Mouse (Mus musculus): ENCODE measurements at regions not wholly inside any gene's neighbourhood (a gene's known extent, or its start where the extent isn't known, plus 50 kb on each side); places are given as distances from the start of the nearest gene placed in this dataset.
A peak's percentile ranks its signal among the peaks of the same experiment; 100 is the strongest.
"Not testable (repeated sequence)": the region's sequence is repeated elsewhere in the genome, so short reads cannot be mapped to it uniquely, and the experiment has no call there.

- Histone ChIP-seq H3K27ac (no peak overlapping the region), H3K9ac (no peak overlapping the region), H3K4me2 (replicated peaks) (no peak overlapping the region), H3K4me3 (no peak overlapping the region), H3K27me3 (no peaks in the 10 kb centered on the region), H3K9me3 (replicated peaks) (no peaks in the 10 kb centered on the region), H3K36me3 (no peaks in the 10 kb centered on the region), H3K4me1 (no peaks in the 10 kb centered on the region)
- 75% methylated on average over 2 of the region's 2 CpGs for WGBS
- ATAC-seq (ENCODE audit: low FRiP score) = no peak
Measured at GRCm38 (mm10) chr10:10116442-10116841, 215.6 kb upstream of the Stxbp5 start.

- ATAC-seq (ENCODE audit: low FRiP score) = no peak
- H3K36me3 ChIP-seq = no peaks in the 10 kb centered on the region
- no peak overlapping the region for H3K27ac ChIP-seq
- H3K27me3 ChIP-seq = no peaks in the 10 kb centered on the region
- no peak overlapping the region for H3K4me2 ChIP-seq (replicated peaks)
- no peaks in the 10 kb centered on the region for H3K4me1 ChIP-seq
- H3K9ac ChIP-seq = no peak overlapping the region
- no peaks in the 10 kb centered on the region for H3K9me3 ChIP-seq (replicated peaks)
- H3K4me3 ChIP-seq = no peak overlapping the region
Measured at GRCm38 (mm10) chr10:10113256-10113655, 212.4 kb upstream of the Stxbp5 start.

- no peaks in the 10 kb centered on the region for H3K27me3 ChIP-seq
- H3K4me2 ChIP-seq (replicated peaks) = no peak overlapping the region
- H3K36me3 ChIP-seq = no peaks in the 10 kb centered on the region
- H3K9ac ChIP-seq = no peak overlapping the region
- 95% methylated on average over 4 of the region's 4 CpGs for WGBS
- no peaks in the 10 kb centered on the region for H3K4me1 ChIP-seq
- H3K4me3 ChIP-seq = no peak overlapping the region
- ATAC-seq (ENCODE audit: low FRiP score) = no peak
- no peaks in the 10 kb centered on the region for H3K9me3 ChIP-seq (replicated peaks)
- no peak overlapping the region for H3K27ac ChIP-seq
Measured at GRCm38 (mm10) chr10:10111055-10111454, 210.2 kb upstream of the Stxbp5 start.

GRCm38 (mm10) chr10:10109867-10110266 is 209.0 kb upstream of the Stxbp5 start:
- no peak overlapping the region for H3K4me2 ChIP-seq (replicated peaks)
- ATAC-seq (ENCODE audit: low FRiP score) = no peak
- H3K27ac ChIP-seq = no peak overlapping the region
- no peaks in the 10 kb centered on the region for H3K4me1 ChIP-seq
- no peaks in the 10 kb centered on the region for H3K36me3 ChIP-seq
- H3K9me3 ChIP-seq (replicated peaks) = no peaks in the 10 kb centered on the region
- 79% methylated on average over 8 of the region's 8 CpGs for WGBS
- H3K4me3 ChIP-seq = no peak overlapping the region
- H3K27me3 ChIP-seq = no peaks in the 10 kb centered on the region
- no peak overlapping the region for H3K9ac ChIP-seq

GRCm38 (mm10) chr10:10107123-10107525 is 206.2 kb upstream of the Stxbp5 start:
- ATAC-seq (ENCODE audit: low FRiP score) = peak; percentile 52; the same call in 1 of the 2 replicates
- WGBS = 50% methylated on average over 3 of the region's 3 CpGs

GRCm38 (mm10) chr10:10106646-10107045 is 205.8 kb upstream of the Stxbp5 start:
- Histone ChIP-seq H3K27me3 (no peaks in the 10 kb centered on the region), H3K4me1 (no peaks in the 10 kb centered on the region), H3K4me2 (replicated peaks) (no peak overlapping the region), H3K9me3 (replicated peaks) (no peaks in the 10 kb centered on the region), H3K27ac (no peak overlapping the region), H3K4me3 (no peak overlapping the region), H3K9ac (no peak overlapping the region), H3K36me3 (no peaks in the 10 kb centered on the region)
- ATAC-seq (ENCODE audit: low FRiP score) = no peak
- 72% methylated on average over 1 of the region's 1 CpGs for WGBS

More at GRCm38 (mm10) chr10:10107123-10107525, 206.2 kb upstream of the Stxbp5 start:
- Histone ChIP-seq H3K4me1 (no peaks in the 10 kb centered on the region), H3K27ac (no peak overlapping the region), H3K4me3 (no peak overlapping the region), H3K27me3 (no peaks in the 10 kb centered on the region), H3K9me3 (replicated peaks) (no peaks in the 10 kb centered on the region), H3K9ac (no peak overlapping the region), H3K36me3 (no peaks in the 10 kb centered on the region), H3K4me2 (replicated peaks) (no peak overlapping the region)

GRCm38 (mm10) chr10:10101641-10102040 is 200.8 kb upstream of the Stxbp5 start:
- Histone ChIP-seq H3K4me2 (replicated peaks) (no peak overlapping the region), H3K9me3 (replicated peaks) (no peaks in the 10 kb centered on the region), H3K4me3 (no peak overlapping the region), H3K36me3 (no peaks in the 10 kb centered on the region), H3K4me1 (no peaks in the 10 kb centered on the region), H3K9ac (no peak overlapping the region), H3K27me3 (no peaks in the 10 kb centered on the region), H3K27ac (no peak overlapping the region)
- WGBS = 84% methylated on average over 2 of the region's 2 CpGs
- ATAC-seq (ENCODE audit: low FRiP score) = no peak

- no peak overlapping the region for H3K4me2 ChIP-seq (replicated peaks)
- ATAC-seq (ENCODE audit: low FRiP score) = no peak
- no peaks in the 10 kb centered on the region for H3K36me3 ChIP-seq
- no peak overlapping the region for H3K4me3 ChIP-seq
- 89% methylated on average over 1 of the region's 1 CpGs for WGBS
- H3K27me3 ChIP-seq = no peaks in the 10 kb centered on the region
- H3K9me3 ChIP-seq (replicated peaks) = no peaks in the 10 kb centered on the region
- no peak overlapping the region for H3K9ac ChIP-seq
- no peak overlapping the region for H3K27ac ChIP-seq
- no peaks in the 10 kb centered on the region for H3K4me1 ChIP-seq
Measured at GRCm38 (mm10) chr10:10098521-10098920, 197.6 kb upstream of the Stxbp5 start.

GRCm38 (mm10) chr10:10094113-10094512 is 193.2 kb upstream of the Stxbp5 start:
- no peaks in the 10 kb centered on the region for H3K9me3 ChIP-seq (replicated peaks)
- H3K27me3 ChIP-seq = no peaks in the 10 kb centered on the region
- WGBS = 93% methylated on average over 1 of the region's 1 CpGs
- no peak overlapping the region for H3K4me2 ChIP-seq (replicated peaks)
- H3K9ac ChIP-seq = no peak overlapping the region
- ATAC-seq (ENCODE audit: low FRiP score) = no peak
- H3K36me3 ChIP-seq = no peaks in the 10 kb centered on the region
- no peak overlapping the region for H3K4me3 ChIP-seq
- H3K27ac ChIP-seq = no peak overlapping the region
- no peaks in the 10 kb centered on the region for H3K4me1 ChIP-seq

- Histone ChIP-seq H3K36me3 (no peaks in the 10 kb centered on the region), H3K4me2 (replicated peaks) (no peak overlapping the region), H3K9ac (no peak overlapping the region), H3K9me3 (replicated peaks) (no peaks in the 10 kb centered on the region), H3K27ac (no peak overlapping the region), H3K4me3 (no peak overlapping the region), H3K4me1 (no peaks in the 10 kb centered on the region), H3K27me3 (no peaks in the 10 kb centered on the region)
- WGBS = 75% methylated on average over 2 of the region's 2 CpGs
- no peak for ATAC-seq (ENCODE audit: low FRiP score)
Measured at GRCm38 (mm10) chr10:10093713-10094112, 192.8 kb upstream of the Stxbp5 start.

- Histone ChIP-seq H3K4me3 (no peak overlapping the region), H3K4me2 (replicated peaks) (no peak overlapping the region), H3K27me3 (no peaks in the 10 kb centered on the region), H3K4me1 (no peaks in the 10 kb centered on the region), H3K9me3 (replicated peaks) (no peaks in the 10 kb centered on the region), H3K27ac (no peak overlapping the region), H3K36me3 (no peaks in the 10 kb centered on the region), H3K9ac (no peak overlapping the region)
- 85% methylated on average over 4 of the region's 4 CpGs for WGBS
- no peak for ATAC-seq (ENCODE audit: low FRiP score)
Measured at GRCm38 (mm10) chr10:10085934-10086333, 185.1 kb upstream of the Stxbp5 start.

- no peaks in the 10 kb centered on the region for H3K9me3 ChIP-seq (replicated peaks)
- no peak overlapping the region for H3K4me2 ChIP-seq (replicated peaks)
- H3K27ac ChIP-seq = no peak overlapping the region
- no peaks in the 10 kb centered on the region for H3K36me3 ChIP-seq
- no peak overlapping the region for H3K9ac ChIP-seq
- no peak overlapping the region for H3K4me3 ChIP-seq
- ATAC-seq (ENCODE audit: low FRiP score) = no peak
- no peaks in the 10 kb centered on the region for H3K4me1 ChIP-seq
- H3K27me3 ChIP-seq = no peaks in the 10 kb centered on the region
Measured at GRCm38 (mm10) chr10:10070146-10070545, 169.3 kb upstream of the Stxbp5 start.

GRCm38 (mm10) chr10:10069704-10070103 is 168.8 kb upstream of the Stxbp5 start:
- H3K9ac ChIP-seq; H3K27ac ChIP-seq; H3K36me3 ChIP-seq; ATAC-seq (ENCODE audit: low FRiP score); H3K4me1 ChIP-seq; H3K27me3 ChIP-seq; H3K4me2 ChIP-seq (replicated peaks); H3K4me3 ChIP-seq; H3K9me3 ChIP-seq (replicated peaks): not testable (repeated sequence)

GRCm38 (mm10) chr10:10046753-10047152 is 145.9 kb upstream of the Stxbp5 start:
- Histone ChIP-seq H3K27ac (no peak overlapping the region), H3K9me3 (replicated peaks) (no peaks in the 10 kb centered on the region), H3K36me3 (no peaks in the 10 kb centered on the region), H3K4me2 (replicated peaks) (no peak overlapping the region), H3K4me3 (no peak overlapping the region), H3K27me3 (no peaks in the 10 kb centered on the region), H3K9ac (no peak overlapping the region), H3K4me1 (no peaks in the 10 kb centered on the region)
- no peak for ATAC-seq (ENCODE audit: low FRiP score)
- 86% methylated on average over 1 of the region's 1 CpGs for WGBS
